Mouse (Mus musculus) forebrain, embryonic 16.5 days (tissue): ENCODE measurements around the gene Tgoln1. TPM values are rescaled to one million over a fixed set of nuclear protein-coding genes. Genes with fewer than 3 reads are reported as not detected.

Source experiments
- ATAC-seq: fragments of 200-750 bp; cut with Nextera tagmentation; 2 replicates; pipeline ENCODE4 v1.8.0; 2017; ENCODE audit warnings: mild to moderate bottlenecking, moderate library complexity
- H3K27ac ChIP-seq: fragments of 300-500 bp; sonication (generic); 2 replicates; pipeline ENCODE4 v1.5.1; 2014; ENCODE audit warnings: low read length, control low read depth
- H3K27me3 ChIP-seq: fragments of 300-500 bp; sonication (generic); replicated peaks from 2 replicates; pipeline ENCODE4 v1.6.1; 2014; ENCODE audit warnings: low read length; ENCODE audit not compliant: control insufficient read depth, insufficient read depth
- H3K36me3 ChIP-seq: fragments of 300-500 bp; sonication (generic); 2 replicates; pipeline ENCODE4 v1.6.1; 2014; ENCODE audit not compliant: control insufficient read depth, insufficient read depth
- H3K4me1 ChIP-seq: fragments of 300-500 bp; sonication (generic); replicated peaks from 2 replicates; pipeline ENCODE4 v1.6.1; 2014; ENCODE audit warnings: low read length; ENCODE audit not compliant: control insufficient read depth, insufficient read depth
- H3K4me2 ChIP-seq: fragments of 300-500 bp; sonication (generic); 2 replicates; pipeline ENCODE4 v1.6.1; 2014; ENCODE audit warnings: mild to moderate bottlenecking, low read length, control low read depth
- H3K4me3 ChIP-seq: fragments of 300-500 bp; sonication (generic); replicated peaks from 2 replicates; pipeline ENCODE4 v1.5.1; 2014; ENCODE audit warnings: mild to moderate bottlenecking, low read length, control low read depth
- H3K9ac ChIP-seq: fragments of 300-500 bp; sonication (generic); replicated peaks from 2 replicates; pipeline ENCODE4 v1.6.1; 2014; ENCODE audit warnings: low read depth, low read length, control low read depth
- H3K9me3 ChIP-seq: fragments of 300-500 bp; sonication (generic); 2 replicates; pipeline ENCODE4 v1.6.1; 2016; ENCODE audit warnings: low read length; ENCODE audit not compliant: control insufficient read depth
- WGBS: fragments of 180-500 bp; shearing (Covaris S2); extraction: QIAGEN DNeasy Blood & Tissue Kit; methylation state at CpG from one replicate; pipeline ENCODE4 v1.1.7; 2014; 5-methylcytosine and 5-hydroxymethylcytosine counted together
- polyA plus RNA-seq: library from polyadenylated mRNA; unstranded; fragments of >200 nt; fragmentation: Nextera tagmentation; extraction: Ambion mirVana; gene quantifications from 2 replicates; pipeline ENCODE4 v1.2.1, GENCODE M21; 2015

Gene Tgoln1
- polyA plus RNA-seq, 1 experiment from 2014 or later = 34.6 TPM

- H3K4me1 ChIP-seq = peaks cover 13% of the 10 kb centered on the region
- no peak overlapping the region for H3K4me3 ChIP-seq
- no peaks in the 10 kb centered on the region for H3K9me3 ChIP-seq
- no peak overlapping the region for H3K27ac ChIP-seq
- H3K4me2 ChIP-seq = no peak overlapping the region
- no peaks in the 10 kb centered on the region for H3K36me3 ChIP-seq
- H3K27me3 ChIP-seq = no peaks in the 10 kb centered on the region
- WGBS = 26% methylated on average over 7 of the region's 7 CpGs
- H3K9ac ChIP-seq = no peak overlapping the region
- peak; percentile 72 for ATAC-seq
Measured at GRCm38 (mm10) chr6:72653419-72653818, 36.6 kb upstream of the Tgoln1 start.

- Histone ChIP-seq H3K4me1 (peaks cover 10% of the 10 kb centered on the region), H3K9ac (no peak overlapping the region), H3K9me3 (no peaks in the 10 kb centered on the region), H3K4me3 (no peak overlapping the region), H3K4me2 (no peak overlapping the region), H3K27ac (no peak overlapping the region), H3K27me3 (no peaks in the 10 kb centered on the region), H3K36me3 (no peaks in the 10 kb centered on the region)
- 74% methylated on average over 10 of the region's 10 CpGs for WGBS
- ATAC-seq = no peak
Measured at GRCm38 (mm10) chr6:72650338-72650851, 33.6 kb upstream of the Tgoln1 start.

- Histone ChIP-seq H3K4me2 (no peak overlapping the region), H3K9me3 (no peaks in the 10 kb centered on the region), H3K4me3 (no peak overlapping the region), H3K27me3 (no peaks in the 10 kb centered on the region), H3K27ac (no peak overlapping the region), H3K36me3 (no peaks in the 10 kb centered on the region), H3K9ac (no peak overlapping the region), H3K4me1 (0 out of 2 replicates have a peak, but pooled peaks cover 2% of the 10 kb centered on the region)
- ATAC-seq = no peak
- WGBS = 52% methylated on average over 12 of the region's 12 CpGs
Measured at GRCm38 (mm10) chr6:72648002-72648595, 31.3 kb upstream of the Tgoln1 start.

- H3K9ac ChIP-seq = no peak overlapping the region
- H3K4me2 ChIP-seq = no peak overlapping the region
- H3K9me3 ChIP-seq = no peaks in the 10 kb centered on the region
- no peaks in the 10 kb centered on the region for H3K36me3 ChIP-seq
- H3K27me3 ChIP-seq = no peaks in the 10 kb centered on the region
- no peak overlapping the region for H3K4me3 ChIP-seq
- ATAC-seq = peak; percentile 70
- 49% methylated on average over 10 of the region's 10 CpGs for WGBS
- H3K27ac ChIP-seq = no peak overlapping the region
- H3K4me1 ChIP-seq = 0 out of 2 replicates have a peak, but pooled peaks cover 2% of the 10 kb centered on the region
Measured at GRCm38 (mm10) chr6:72647383-72647820, 30.6 kb upstream of the Tgoln1 start.

GRCm38 (mm10) chr6:72645364-72645763 is 28.6 kb upstream of the Tgoln1 start:
- no peak overlapping the region for H3K27ac ChIP-seq
- no peak overlapping the region for H3K4me2 ChIP-seq
- peak; percentile 84 for ATAC-seq
- no peak overlapping the region for H3K4me3 ChIP-seq
- H3K4me1 ChIP-seq = 0 out of 2 replicates have a peak, but pooled peaks cover 2% of the 10 kb centered on the region
- H3K9me3 ChIP-seq = no peaks in the 10 kb centered on the region
- no peaks in the 10 kb centered on the region for H3K27me3 ChIP-seq
- no peak overlapping the region for H3K9ac ChIP-seq
- H3K36me3 ChIP-seq = no peaks in the 10 kb centered on the region
- WGBS = 18% methylated on average over 7 of the region's 7 CpGs

- Histone ChIP-seq H3K4me1 (0 out of 2 replicates have a peak, but pooled peaks cover 2% of the 10 kb centered on the region), H3K36me3 (no peaks in the 10 kb centered on the region), H3K27me3 (no peaks in the 10 kb centered on the region), H3K27ac (no peak overlapping the region), H3K9ac (no peak overlapping the region), H3K9me3 (no peaks in the 10 kb centered on the region), H3K4me2 (no peak overlapping the region), H3K4me3 (no peak overlapping the region)
- no peak for ATAC-seq
- WGBS = 53% methylated on average over 4 of the region's 4 CpGs
Measured at GRCm38 (mm10) chr6:72644576-72644975, 27.8 kb upstream of the Tgoln1 start.

GRCm38 (mm10) chr6:72641218-72641954 is 24.6 kb upstream of the Tgoln1 start:
- 88% methylated on average over 18 of the region's 18 CpGs for WGBS

GRCm38 (mm10) chr6:72636940-72637339 is 20.1 kb upstream of the Tgoln1 start:
- ATAC-seq = 0 out of 2 replicates have a peak, but pooled peaks have one; percentile 33
- Histone ChIP-seq H3K27me3 (no peaks in the 10 kb centered on the region), H3K27ac (no peak overlapping the region), H3K4me3 (no peak overlapping the region), H3K9me3 (no peaks in the 10 kb centered on the region), H3K4me1 (no peaks in the 10 kb centered on the region; the same call in 1 of the 2 replicates), H3K36me3 (no peaks in the 10 kb centered on the region), H3K9ac (no peak overlapping the region), H3K4me2 (no peak overlapping the region)
- 92% methylated on average over 3 of the region's 3 CpGs for WGBS

More at GRCm38 (mm10) chr6:72641218-72641954, 24.6 kb upstream of the Tgoln1 start:
- H3K9ac ChIP-seq = no peak overlapping the region
- H3K27ac ChIP-seq = no peak overlapping the region
- no peaks in the 10 kb centered on the region for H3K9me3 ChIP-seq
- no peak overlapping the region for H3K4me3 ChIP-seq
- no peak overlapping the region for H3K4me2 ChIP-seq
- no peaks in the 10 kb centered on the region for H3K36me3 ChIP-seq
- ATAC-seq = no peak
- H3K4me1 ChIP-seq = 0 out of 2 replicates have a peak, but pooled peaks cover 2% of the 10 kb centered on the region
- H3K27me3 ChIP-seq = no peaks in the 10 kb centered on the region

GRCm38 (mm10) chr6:72635760-72636431 is 19.1 kb upstream of the Tgoln1 start:
- Histone ChIP-seq H3K36me3 (no peaks in the 10 kb centered on the region), H3K9ac (no peak overlapping the region), H3K9me3 (no peaks in the 10 kb centered on the region), H3K4me2 (no peak overlapping the region), H3K4me3 (no peak overlapping the region), H3K27me3 (no peaks in the 10 kb centered on the region), H3K4me1 (no peaks in the 10 kb centered on the region; the same call in 1 of the 2 replicates), H3K27ac (no peak overlapping the region)
- 51% methylated on average over 12 of the region's 12 CpGs for WGBS
- peak; percentile 76 for ATAC-seq
